Mouse (Mus musculus) T-helper 17 cell (primary cell): ENCODE measurements at regions not wholly inside any gene's neighbourhood (a gene's known extent, or its start where the extent isn't known, plus 50 kb on each side); places are given as distances from the start of the nearest gene placed in this dataset.

Experiments used
- in situ Hi-C, 2 experiments: fragments of 300-600 bp; cut with MboI, MseI; formaldehyde crosslinking; loops; 1 replicate in 1 of 2; 2 replicates in 1 of 2; pipeline ENCODE4 v1.15.1; 2025; ENCODE audit warnings: high pct_unique_total_duplicates in 2 of 2

- in situ Hi-C loops: no loop called here
Observed at GRCm38 (mm10) chr14:101146746-101147145, 53.4 kb downstream of the Prr30 start.

GRCm38 (mm10) chr14:101137426-101137825 lies 62.7 kb downstream of the Prr30 start:
- in situ Hi-C loops: loop anchor here in 1 of 2 experiments (5.0 kb wide), 1 partner anchor 835 kb away; no protein-coding TSS in a partner anchor
